Mouse (Mus musculus): ENCODE measurements around the gene Nop9. TPM values are rescaled to one million over a fixed set of nuclear protein-coding genes. Genes with fewer than 3 reads are reported as not detected.

The Nop9 gene
- total and polyA plus RNA-seq, 2 experiments from 2014 or later, result 14.2 to 20.2 TPM

GRCm38 (mm10) chr14:55714893-55715292 lies 30.6 kb upstream of the Nop9 start:
- Histone ChIP-seq H3K27me3 (ENCODE audit: control insufficient read depth, insufficient read depth, low read length) (peaks cover 22% of the 10 kb centered on the region), H3K4me1 (ENCODE audit: control insufficient read depth, insufficient read depth) (no peaks in the 10 kb centered on the region), H3K36me3 (replicated peaks; ENCODE audit: control insufficient read depth, insufficient read depth, low read length) (peaks cover 17% of the 10 kb centered on the region), H3K9ac (replicated peaks; ENCODE audit: low read depth, low read length) (no peak overlapping the region), H3K4me3 (ENCODE audit: low read depth, low read length) (no peak overlapping the region), H3K4me2 (ENCODE audit: low read depth, low read length) (no peak overlapping the region), H3K27ac (ENCODE audit: low read depth) (no peak overlapping the region), H3K9me3 (replicated peaks; ENCODE audit: control insufficient read depth, low read length) (no peaks in the 10 kb centered on the region)
- no peak for TF ChIP-seq CTCF (IDR thresholded peaks at IDR 0.05; ENCODE audit: low read depth)
- TF ChIP-seq EP300 (IDR thresholded peaks at IDR 0.05; ENCODE audit: low read depth), result no peak
- DNase-seq (ENCODE audit: low spot score) (peak; percentile 13), ATAC-seq (ENCODE audit: insufficient read depth, low read depth) (no peak)
- 33% methylated on average over 6 of the region's 6 CpGs for WGBS

- Histone ChIP-seq H3K27me3 (ENCODE audit: control insufficient read depth, insufficient read depth, low read length) (peaks cover 22% of the 10 kb centered on the region), H3K4me1 (ENCODE audit: control insufficient read depth, insufficient read depth) (no peaks in the 10 kb centered on the region; the same call in 1 of the 2 replicates), H3K27ac (ENCODE audit: low read depth) (no peak overlapping the region), H3K4me3 (ENCODE audit: low read depth, low read length) (no peak overlapping the region), H3K4me2 (ENCODE audit: low read depth, low read length) (no peak overlapping the region), H3K36me3 (replicated peaks; ENCODE audit: control insufficient read depth, insufficient read depth, low read length) (peaks cover 17% of the 10 kb centered on the region), H3K9me3 (replicated peaks; ENCODE audit: control insufficient read depth, low read length) (no peaks in the 10 kb centered on the region), H3K9ac (replicated peaks; ENCODE audit: low read depth, low read length) (no peak overlapping the region)
- TF ChIP-seq EP300 (IDR thresholded peaks at IDR 0.05; ENCODE audit: low read depth) (no peak), CTCF (IDR thresholded peaks at IDR 0.05; ENCODE audit: low read depth) (no peak)
- 90% methylated on average over 6 of the region's 6 CpGs for WGBS
- ATAC-seq (ENCODE audit: insufficient read depth, low read depth) (no peak; the same call in 1 of the 2 replicates), DNase-seq (ENCODE audit: low spot score) (no peak)
These were observed 29.2 kb upstream of the Nop9 start for GRCm38 (mm10) chr14:55716271-55716670.

GRCm38 (mm10) chr14:55716884-55717283 lies 28.6 kb upstream of the Nop9 start:
- Histone ChIP-seq H3K4me3 (ENCODE audit: low read depth, low read length) (no peak overlapping the region), H3K4me1 (ENCODE audit: control insufficient read depth, insufficient read depth) (no peaks in the 10 kb centered on the region; the same call in 1 of the 2 replicates), H3K4me2 (ENCODE audit: low read depth, low read length) (no peak overlapping the region), H3K9me3 (replicated peaks; ENCODE audit: control insufficient read depth, low read length) (no peaks in the 10 kb centered on the region), H3K36me3 (replicated peaks; ENCODE audit: control insufficient read depth, insufficient read depth, low read length) (peaks cover 17% of the 10 kb centered on the region), H3K27me3 (ENCODE audit: control insufficient read depth, insufficient read depth, low read length) (peaks cover 19% of the 10 kb centered on the region), H3K27ac (ENCODE audit: low read depth) (no peak overlapping the region), H3K9ac (replicated peaks; ENCODE audit: low read depth, low read length) (no peak overlapping the region)
- TF ChIP-seq EP300 (IDR thresholded peaks at IDR 0.05; ENCODE audit: low read depth) (no peak), CTCF (IDR thresholded peaks at IDR 0.05; ENCODE audit: low read depth) (no peak)
- DNase-seq (ENCODE audit: low spot score) (no peak), ATAC-seq (ENCODE audit: insufficient read depth, low read depth) (no peak)
- 81% methylated on average over 8 of the region's 8 CpGs for WGBS

GRCm38 (mm10) chr14:55719737-55720136 lies 25.8 kb upstream of the Nop9 start:
- peaks cover 17% of the 10 kb centered on the region for H3K36me3 ChIP-seq (replicated peaks; ENCODE audit: control insufficient read depth, insufficient read depth, low read length)
- no peak overlapping the region for H3K4me2 ChIP-seq (ENCODE audit: low read depth, low read length)
- ATAC-seq (ENCODE audit: insufficient read depth, low read depth) (no peak), DNase-seq (ENCODE audit: low spot score) (no peak)
- H3K9ac ChIP-seq (replicated peaks; ENCODE audit: low read depth, low read length), result no peak overlapping the region
- no peaks in the 10 kb centered on the region for H3K9me3 ChIP-seq (replicated peaks; ENCODE audit: control insufficient read depth, low read length)
- TF ChIP-seq CTCF (IDR thresholded peaks at IDR 0.05; ENCODE audit: low read depth) (no peak), EP300 (IDR thresholded peaks at IDR 0.05; ENCODE audit: low read depth) (no peak)
- H3K4me3 ChIP-seq (ENCODE audit: low read depth, low read length), result no peak overlapping the region
- no peak overlapping the region for H3K27ac ChIP-seq (ENCODE audit: low read depth)
- WGBS, result 91% methylated on average over 6 of the region's 6 CpGs
- no peaks in the 10 kb centered on the region; the same call in 1 of the 2 replicates for H3K4me1 ChIP-seq (ENCODE audit: control insufficient read depth, insufficient read depth)
- H3K27me3 ChIP-seq (ENCODE audit: control insufficient read depth, insufficient read depth, low read length), result no peaks in the 10 kb centered on the region

- no peak for TF ChIP-seq CTCF (IDR thresholded peaks at IDR 0.05; ENCODE audit: low read depth)
- no peak for TF ChIP-seq EP300 (IDR thresholded peaks at IDR 0.05; ENCODE audit: low read depth)
- Histone ChIP-seq H3K27me3 (ENCODE audit: control insufficient read depth, insufficient read depth, low read length) (no peaks in the 10 kb centered on the region), H3K36me3 (replicated peaks; ENCODE audit: control insufficient read depth, insufficient read depth, low read length) (peaks cover 17% of the 10 kb centered on the region), H3K4me1 (ENCODE audit: control insufficient read depth, insufficient read depth) (no peaks in the 10 kb centered on the region; the same call in 1 of the 2 replicates), H3K27ac (ENCODE audit: low read depth) (no peak overlapping the region), H3K4me3 (ENCODE audit: low read depth, low read length) (no peak overlapping the region), H3K9me3 (replicated peaks; ENCODE audit: control insufficient read depth, low read length) (no peaks in the 10 kb centered on the region), H3K4me2 (ENCODE audit: low read depth, low read length) (no peak overlapping the region), H3K9ac (replicated peaks; ENCODE audit: low read depth, low read length) (no peak overlapping the region)
- no peak for ATAC-seq (ENCODE audit: insufficient read depth, low read depth)
- no peak for DNase-seq (ENCODE audit: low spot score)
- WGBS, result 94% methylated on average over 12 of the region's 12 CpGs
These were observed 24.8 kb upstream of the Nop9 start for GRCm38 (mm10) chr14:55720666-55721065.

DNA sequence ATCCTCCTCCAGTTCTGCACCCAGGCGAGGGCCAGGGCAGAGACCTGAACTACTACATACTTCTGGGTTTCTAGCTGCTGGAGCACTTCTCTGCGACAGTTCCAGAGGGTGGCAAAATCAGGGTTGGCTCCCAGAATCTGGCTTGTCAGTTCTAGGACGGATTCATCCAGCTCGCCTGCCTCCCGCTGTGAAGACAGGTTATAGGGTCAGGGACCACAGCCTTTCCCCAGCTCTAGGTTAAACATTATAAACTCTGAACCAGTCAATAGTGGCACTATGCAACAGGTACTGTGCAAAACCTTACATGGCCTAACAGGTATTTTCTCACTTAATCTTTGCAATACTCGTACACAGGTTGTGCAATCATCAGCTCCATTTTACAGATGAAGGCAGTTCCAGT lies 24.4 kb upstream of the Nop9 start:
- no peak for ATAC-seq (ENCODE audit: insufficient read depth, low read depth)
- no peak for TF ChIP-seq EP300 (IDR thresholded peaks at IDR 0.05; ENCODE audit: low read depth)
- no peak for TF ChIP-seq CTCF (IDR thresholded peaks at IDR 0.05; ENCODE audit: low read depth)
- Histone ChIP-seq H3K27ac (ENCODE audit: low read depth) (no peak overlapping the region), H3K9ac (replicated peaks; ENCODE audit: low read depth, low read length) (no peak overlapping the region), H3K4me3 (ENCODE audit: low read depth, low read length) (peak overlapping the region; percentile 80), H3K4me2 (ENCODE audit: low read depth, low read length) (peak overlapping the region; percentile 68), H3K27me3 (ENCODE audit: control insufficient read depth, insufficient read depth, low read length) (no peaks in the 10 kb centered on the region), H3K4me1 (ENCODE audit: control insufficient read depth, insufficient read depth) (no peaks in the 10 kb centered on the region; the same call in 1 of the 2 replicates), H3K36me3 (replicated peaks; ENCODE audit: control insufficient read depth, insufficient read depth, low read length) (peaks cover 16% of the 10 kb centered on the region), H3K9me3 (replicated peaks; ENCODE audit: control insufficient read depth, low read length) (no peaks in the 10 kb centered on the region)
- 91% methylated on average over 6 of the region's 6 CpGs for WGBS
- DNase-seq (ENCODE audit: low spot score), result no peak
